Mouse (Mus musculus) heart, adult 2 months (tissue): Measurements from ENCODE around the gene Trhde.

Experiments used
- CTCF ChIP-seq: fragments of 200-600 bp; IDR thresholded peaks from 2 replicates; pipeline ENCODE4 v1.8.1; 2022; ENCODE audit warnings: antibody characterized with exemption, mild to moderate bottlenecking, moderate library complexity
- EP300 ChIP-seq: fragments of 200-500 bp; IDR thresholded peaks from 2 replicates; pipeline ENCODE4 v1.6.1; 2011; ENCODE audit warnings: low read depth, low read length, control low read depth; ENCODE audit not compliant: insufficient read depth

- no peak for TF ChIP-seq EP300
- no peak for TF ChIP-seq CTCF
These were observed 4.4 kb downstream of the Trhde start for GRCm38 (mm10) chr10:114797664-114798063.
